Mouse (Mus musculus): ENCODE results near the gene Rph3al. TPM values are rescaled to one million over a fixed set of nuclear protein-coding genes. Genes with fewer than 3 reads are reported as not detected.

Rph3al gene
- polyA plus RNA-seq, 1 experiment from 2014 or later, result 1.2 TPM

- H3K4me2 ChIP-seq (ENCODE audit: low read depth), result no peak overlapping the region
- no peak overlapping the region for H3K27ac ChIP-seq (ENCODE audit: low read depth, low read length)
- no peak for DNase-seq (ENCODE audit: low spot score)
- H3K27me3 ChIP-seq (ENCODE audit: control insufficient read depth, insufficient read depth, low read length), result no peaks in the 10 kb centered on the region
- no peak for ATAC-seq (ENCODE audit: insufficient read depth, low FRiP score, low TSS enrichment)
- 85% methylated on average over 4 of the region's 4 CpGs for WGBS
- no peak overlapping the region for H3K4me3 ChIP-seq (ENCODE audit: low read depth, low read length)
- H3K36me3 ChIP-seq (ENCODE audit: control insufficient read depth, insufficient read depth, low read length), result no peaks in the 10 kb centered on the region; the same call in 1 of the 2 replicates
- H3K9me3 ChIP-seq (ENCODE audit: control insufficient read depth, low read length), result no peaks in the 10 kb centered on the region
- no peaks in the 10 kb centered on the region for H3K4me1 ChIP-seq (ENCODE audit: control insufficient read depth, insufficient read depth, low read length)
- no peak overlapping the region for H3K9ac ChIP-seq (ENCODE audit: low read length)
These were observed 15.5 kb downstream of the Rph3al start for GRCm38 (mm10) chr11:75922741-75923140.

- no peaks in the 10 kb centered on the region for H3K9me3 ChIP-seq (ENCODE audit: control insufficient read depth, low read length)
- H3K27me3 ChIP-seq (ENCODE audit: control insufficient read depth, insufficient read depth, low read length), result no peaks in the 10 kb centered on the region
- no peaks in the 10 kb centered on the region for H3K4me1 ChIP-seq (ENCODE audit: control insufficient read depth, insufficient read depth, low read length)
- no peak overlapping the region for H3K27ac ChIP-seq (ENCODE audit: low read depth, low read length)
- no peak overlapping the region for H3K9ac ChIP-seq (ENCODE audit: low read length)
- ATAC-seq (ENCODE audit: insufficient read depth, low FRiP score, low TSS enrichment) (no peak), DNase-seq (ENCODE audit: low spot score) (no peak)
- WGBS, result 95% methylated on average over 6 of the region's 6 CpGs
- H3K4me2 ChIP-seq (ENCODE audit: low read depth), result no peak overlapping the region
- no peak overlapping the region for H3K4me3 ChIP-seq (ENCODE audit: low read depth, low read length)
- H3K36me3 ChIP-seq (ENCODE audit: control insufficient read depth, insufficient read depth, low read length), result no peaks in the 10 kb centered on the region; the same call in 1 of the 2 replicates
These were observed 19.1 kb downstream of the Rph3al start for GRCm38 (mm10) chr11:75919139-75919538.

GRCm38 (mm10) chr11:75917340-75917739, 20.9 kb downstream of the Rph3al start:
- ATAC-seq (ENCODE audit: insufficient read depth, low FRiP score, low TSS enrichment) (no peak), DNase-seq (ENCODE audit: low spot score) (no peak)
- Histone ChIP-seq H3K4me3 (ENCODE audit: low read depth, low read length) (no peak overlapping the region), H3K36me3 (ENCODE audit: control insufficient read depth, insufficient read depth, low read length) (no peaks in the 10 kb centered on the region; the same call in 1 of the 2 replicates), H3K4me1 (ENCODE audit: control insufficient read depth, insufficient read depth, low read length) (no peaks in the 10 kb centered on the region), H3K27me3 (ENCODE audit: control insufficient read depth, insufficient read depth, low read length) (no peaks in the 10 kb centered on the region), H3K9me3 (ENCODE audit: control insufficient read depth, low read length) (no peaks in the 10 kb centered on the region), H3K9ac (ENCODE audit: low read length) (no peak overlapping the region), H3K27ac (ENCODE audit: low read depth, low read length) (no peak overlapping the region), H3K4me2 (ENCODE audit: low read depth) (no peak overlapping the region)
- 82% methylated on average over 3 of the region's 3 CpGs for WGBS

- WGBS, result 61% methylated on average over 3 of the region's 3 CpGs
- Histone ChIP-seq H3K4me3 (ENCODE audit: low read depth, low read length) (no peak overlapping the region), H3K4me1 (ENCODE audit: control insufficient read depth, insufficient read depth, low read length) (no peaks in the 10 kb centered on the region), H3K9me3 (ENCODE audit: control insufficient read depth, low read length) (no peaks in the 10 kb centered on the region), H3K4me2 (ENCODE audit: low read depth) (no peak overlapping the region), H3K27me3 (ENCODE audit: control insufficient read depth, insufficient read depth, low read length) (no peaks in the 10 kb centered on the region), H3K36me3 (ENCODE audit: control insufficient read depth, insufficient read depth, low read length) (no peaks in the 10 kb centered on the region), H3K9ac (ENCODE audit: low read length) (no peak overlapping the region), H3K27ac (ENCODE audit: low read depth, low read length) (no peak overlapping the region)
- DNase-seq (ENCODE audit: low spot score) (no peak), ATAC-seq (ENCODE audit: insufficient read depth, low FRiP score, low TSS enrichment) (no peak)
These were observed 24.3 kb downstream of the Rph3al start for GRCm38 (mm10) chr11:75913953-75914352.

- H3K4me1 ChIP-seq (ENCODE audit: control insufficient read depth, insufficient read depth, low read length), result no peaks in the 10 kb centered on the region
- WGBS, result 57% methylated on average over 10 of the region's 10 CpGs
- no peaks in the 10 kb centered on the region for H3K27me3 ChIP-seq (ENCODE audit: control insufficient read depth, insufficient read depth, low read length)
- no peak overlapping the region for H3K27ac ChIP-seq (ENCODE audit: low read depth, low read length)
- H3K36me3 ChIP-seq (ENCODE audit: control insufficient read depth, insufficient read depth, low read length), result no peaks in the 10 kb centered on the region
- ATAC-seq (ENCODE audit: insufficient read depth, low FRiP score, low TSS enrichment) (no peak), DNase-seq (ENCODE audit: low spot score) (peak; percentile 72)
- H3K9ac ChIP-seq (ENCODE audit: low read length), result no peak overlapping the region
- no peak overlapping the region for H3K4me2 ChIP-seq (ENCODE audit: low read depth)
- H3K4me3 ChIP-seq (ENCODE audit: low read depth, low read length), result no peak overlapping the region
- no peaks in the 10 kb centered on the region for H3K9me3 ChIP-seq (ENCODE audit: control insufficient read depth, low read length)
These were observed 25.1 kb downstream of the Rph3al start for GRCm38 (mm10) chr11:75912944-75913657.

- ATAC-seq (ENCODE audit: insufficient read depth, low FRiP score, low TSS enrichment), result no peak
These were observed 26.3 kb downstream of the Rph3al start for GRCm38 (mm10) chr11:75911962-75912361.

GRCm38 (mm10) chr11:75909702-75910429, 28.4 kb downstream of the Rph3al start:
- Histone ChIP-seq H3K27ac (ENCODE audit: low read depth, low read length) (no peak overlapping the region), H3K9me3 (ENCODE audit: control insufficient read depth, low read length) (no peaks in the 10 kb centered on the region), H3K4me2 (ENCODE audit: low read depth) (no peak overlapping the region), H3K4me3 (ENCODE audit: low read depth, low read length) (no peak overlapping the region), H3K4me1 (ENCODE audit: control insufficient read depth, insufficient read depth, low read length) (no peaks in the 10 kb centered on the region; the same call in 1 of the 2 replicates), H3K9ac (ENCODE audit: low read length) (no peak overlapping the region), H3K36me3 (ENCODE audit: control insufficient read depth, insufficient read depth, low read length) (no peaks in the 10 kb centered on the region), H3K27me3 (ENCODE audit: control insufficient read depth, insufficient read depth, low read length) (no peaks in the 10 kb centered on the region)
- DNase-seq (ENCODE audit: low spot score) (no peak), ATAC-seq (ENCODE audit: insufficient read depth, low FRiP score, low TSS enrichment) (no peak)
- 88% methylated on average over 9 of the region's 9 CpGs for WGBS

More at GRCm38 (mm10) chr11:75911962-75912361, 26.3 kb downstream of the Rph3al start:
- H3K9ac ChIP-seq (ENCODE audit: low read length), result no peak overlapping the region
- no peaks in the 10 kb centered on the region for H3K9me3 ChIP-seq (ENCODE audit: control insufficient read depth, low read length)
- no peaks in the 10 kb centered on the region for H3K4me1 ChIP-seq (ENCODE audit: control insufficient read depth, insufficient read depth, low read length)
- no peak overlapping the region for H3K4me2 ChIP-seq (ENCODE audit: low read depth)
- H3K36me3 ChIP-seq (ENCODE audit: control insufficient read depth, insufficient read depth, low read length), result no peaks in the 10 kb centered on the region
- DNase-seq (ENCODE audit: low spot score), result no peak
- WGBS, result 100% methylated on average over 1 of the region's 1 CpGs
- no peak overlapping the region for H3K4me3 ChIP-seq (ENCODE audit: low read depth, low read length)
- no peaks in the 10 kb centered on the region for H3K27me3 ChIP-seq (ENCODE audit: control insufficient read depth, insufficient read depth, low read length)
- no peak overlapping the region for H3K27ac ChIP-seq (ENCODE audit: low read depth, low read length)

GRCm38 (mm10) chr11:75907406-75907805, 30.8 kb downstream of the Rph3al start:
- Histone ChIP-seq H3K27me3 (ENCODE audit: control insufficient read depth, insufficient read depth, low read length) (no peaks in the 10 kb centered on the region), H3K4me3 (ENCODE audit: low read depth, low read length) (no peak overlapping the region), H3K9ac (ENCODE audit: low read length) (no peak overlapping the region), H3K27ac (ENCODE audit: low read depth, low read length) (no peak overlapping the region), H3K4me2 (ENCODE audit: low read depth) (no peak overlapping the region), H3K4me1 (ENCODE audit: control insufficient read depth, insufficient read depth, low read length) (peaks cover 5% of the 10 kb centered on the region), H3K36me3 (ENCODE audit: control insufficient read depth, insufficient read depth, low read length) (no peaks in the 10 kb centered on the region), H3K9me3 (ENCODE audit: control insufficient read depth, low read length) (no peaks in the 10 kb centered on the region)
- 76% methylated on average over 4 of the region's 4 CpGs for WGBS
- DNase-seq (ENCODE audit: low spot score) (no peak), ATAC-seq (ENCODE audit: insufficient read depth, low FRiP score, low TSS enrichment) (no peak)

GRCm38 (mm10) chr11:75906556-75906955, 31.7 kb downstream of the Rph3al start:
- no peaks in the 10 kb centered on the region for H3K9me3 ChIP-seq (ENCODE audit: control insufficient read depth, low read length)
- DNase-seq (ENCODE audit: low spot score) (no peak), ATAC-seq (ENCODE audit: insufficient read depth, low FRiP score, low TSS enrichment) (no peak)
- H3K36me3 ChIP-seq (ENCODE audit: control insufficient read depth, insufficient read depth, low read length), result no peaks in the 10 kb centered on the region
- H3K27me3 ChIP-seq (ENCODE audit: control insufficient read depth, insufficient read depth, low read length), result no peaks in the 10 kb centered on the region
- H3K4me2 ChIP-seq (ENCODE audit: low read depth), result no peak overlapping the region
- H3K9ac ChIP-seq (ENCODE audit: low read length), result no peak overlapping the region
- H3K4me3 ChIP-seq (ENCODE audit: low read depth, low read length), result no peak overlapping the region
- peaks cover 5% of the 10 kb centered on the region for H3K4me1 ChIP-seq (ENCODE audit: control insufficient read depth, insufficient read depth, low read length)
- no peak overlapping the region for H3K27ac ChIP-seq (ENCODE audit: low read depth, low read length)
- WGBS, result 55% methylated on average over 12 of the region's 12 CpGs

Data from neural tube, embryonic 11.5 days (tissue).